26 mouse cellular contexts compared by ENCODE assay signal in the genomic region with DNA sequence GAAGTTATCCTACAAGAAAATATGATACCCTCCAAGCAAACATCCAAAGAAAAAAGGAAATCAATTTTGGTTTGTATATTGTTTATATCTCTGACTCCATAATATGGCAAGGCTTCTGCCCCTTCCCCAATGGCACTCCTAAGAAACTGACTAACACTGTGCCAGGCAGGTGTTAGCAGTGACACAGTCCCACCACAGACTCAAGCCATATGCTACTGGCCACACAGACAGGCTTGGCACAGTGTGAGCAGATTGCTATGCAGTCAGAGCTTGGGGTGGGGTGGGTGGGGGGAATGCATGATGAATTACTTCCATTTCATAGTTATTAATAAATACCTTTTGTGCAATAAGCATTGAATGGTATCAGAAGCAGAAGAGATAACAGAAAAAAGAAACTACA.
DNase-seq lines count a peak whose midpoint lies in the region; ATAC-seq and TF ChIP-seq lines count a peak whose summit lies in the region.
"Had no signal": no experiment of that assay in that cellular context is flagged by ENCODE, and none has a peak within 500 bp of the region (broad histone marks: within the 10 kb centered on the region; RNA-seq: fewer than 3 reads in every experiment).

No protein-coding gene starts in this region.

- TF ChIP-seq CTCF in hindbrain, postnatal 0 days (IDR thresholded peaks at IDR 0.05; ENCODE audit: low read depth), result no peak
- TF ChIP-seq CTCF in brain, embryonic 14.5 days (IDR thresholded peaks at IDR 0.05; ENCODE audit: borderline replicate concordance, extremely low read depth, insufficient read depth, insufficient read length), result no peak

- no peak overlapping the region for H3K4me3 ChIP-seq in forebrain, embryonic 13.5 days
- H3K4me3 ChIP-seq in forebrain, embryonic 10.5 days, result no peak overlapping the region
- no peak overlapping the region for H3K4me3 ChIP-seq in hindbrain, postnatal 0 days (ENCODE audit: low read length)
- no peak overlapping the region for H3K4me3 ChIP-seq in hindbrain, embryonic 16.5 days (ENCODE audit: low read length)
- H3K4me3 ChIP-seq in forebrain, embryonic 16.5 days (replicated peaks; ENCODE audit: low read length), result no peak overlapping the region
- H3K4me3 ChIP-seq: embryonic facial prominence, embryonic 12.5 days; embryonic facial prominence, embryonic 15.5 days; heart, adult 2 months; hindbrain, embryonic 13.5 days; intestine, embryonic 15.5 days had no signal

- H3K36me3 ChIP-seq in forebrain, embryonic 13.5 days (ENCODE audit: poor library complexity, severe bottlenecking), result no peaks in the 10 kb centered on the region
- no peaks in the 10 kb centered on the region for H3K36me3 ChIP-seq in forebrain, embryonic 10.5 days (replicated peaks)
- no peaks in the 10 kb centered on the region for H3K36me3 ChIP-seq in hindbrain, postnatal 0 days (ENCODE audit: insufficient read depth, low read length)
- no peaks in the 10 kb centered on the region for H3K36me3 ChIP-seq in hindbrain, embryonic 16.5 days (ENCODE audit: control insufficient read depth, insufficient read depth, low read length)
- no peaks in the 10 kb centered on the region for H3K36me3 ChIP-seq in forebrain, embryonic 16.5 days (ENCODE audit: control insufficient read depth, insufficient read depth)
- H3K36me3 ChIP-seq: embryonic facial prominence, embryonic 12.5 days; embryonic facial prominence, embryonic 15.5 days; G1E; hindbrain, embryonic 13.5 days; intestine, embryonic 15.5 days had no signal

- H3K4me2 ChIP-seq in forebrain, embryonic 13.5 days, result no peak overlapping the region
- no peak overlapping the region for H3K4me2 ChIP-seq in hindbrain, postnatal 0 days (ENCODE audit: low read depth, low read length)
- H3K4me2 ChIP-seq in hindbrain, embryonic 16.5 days (ENCODE audit: low read length), result no peak overlapping the region
- no peak overlapping the region for H3K4me2 ChIP-seq in forebrain, embryonic 16.5 days (ENCODE audit: low read length)
- H3K4me2 ChIP-seq: embryonic facial prominence, embryonic 12.5 days; embryonic facial prominence, embryonic 15.5 days; heart, embryonic 11.5 days; hindbrain, embryonic 13.5 days; intestine, embryonic 15.5 days had no signal

- no peak overlapping the region for H3K9ac ChIP-seq in forebrain, embryonic 13.5 days
- no peak overlapping the region for H3K9ac ChIP-seq in hindbrain, postnatal 0 days (replicated peaks; ENCODE audit: low read length)
- no peak overlapping the region for H3K9ac ChIP-seq in hindbrain, embryonic 16.5 days (ENCODE audit: low read depth, low read length)
- H3K9ac ChIP-seq in forebrain, embryonic 16.5 days (replicated peaks; ENCODE audit: low read depth, low read length), result no peak overlapping the region
- H3K9ac ChIP-seq: embryonic facial prominence, embryonic 12.5 days; embryonic facial prominence, embryonic 15.5 days; hindbrain, embryonic 13.5 days; intestine, embryonic 15.5 days had no signal

- peaks cover 26% of the 10 kb centered on the region for H3K4me1 ChIP-seq in forebrain, embryonic 13.5 days
- no peaks in the 10 kb centered on the region for H3K4me1 ChIP-seq in forebrain, embryonic 10.5 days
- H3K4me1 ChIP-seq in hindbrain, postnatal 0 days (ENCODE audit: insufficient read depth, low read length), result no peaks in the 10 kb centered on the region
- H3K4me1 ChIP-seq in hindbrain, embryonic 16.5 days (ENCODE audit: control insufficient read depth, insufficient read depth, low read depth, low read length), result no peaks in the 10 kb centered on the region
- H3K4me1 ChIP-seq in forebrain, embryonic 16.5 days (replicated peaks; ENCODE audit: control insufficient read depth, insufficient read depth, low read length), result peaks cover 24% of the 10 kb centered on the region
- H3K4me1 ChIP-seq: embryonic facial prominence, embryonic 12.5 days; embryonic facial prominence, embryonic 15.5 days; hindbrain, embryonic 13.5 days; intestine, embryonic 15.5 days had no signal

- TF ChIP-seq POLR2A in brain, embryonic 14.5 days (IDR thresholded peaks at IDR 0.05; ENCODE audit: borderline replicate concordance, extremely low read depth, insufficient read depth, insufficient read length, poor library complexity, severe bottlenecking), result no peak

- DNase-seq in forebrain, embryonic 10.5 days (ENCODE audit: extremely low spot score, low spot score), result no peak
- DNase-seq in hindbrain, postnatal 0 days (ENCODE audit: low spot score), result peak; percentile 23
- DNase-seq in brain, embryonic 14.5 days (ENCODE audit: low read depth), result peak; percentile 83
- DNase-seq in spleen, adult 12 weeks (ENCODE audit: low spot score), result no peak
- DNase-seq: adrenal gland, postnatal 10 days; adrenal gland, postnatal 36 days; B cell, adult 2 months; cerebellum, adult 11 months; cerebellum, adult 2 months; cerebellum, adult 9-11 months; cerebellum, postnatal 25 days; gastrocnemius, postnatal 10 days; gastrocnemius, postnatal 36 days; heart, adult 2 months; kidney, adult 11 months had no signal

- H3K9me3 ChIP-seq in forebrain, embryonic 13.5 days (replicated peaks), result no peaks in the 10 kb centered on the region
- no peaks in the 10 kb centered on the region for H3K9me3 ChIP-seq in forebrain, embryonic 10.5 days
- H3K9me3 ChIP-seq in hindbrain, postnatal 0 days (ENCODE audit: low read length), result no peaks in the 10 kb centered on the region
- no peaks in the 10 kb centered on the region for H3K9me3 ChIP-seq in hindbrain, embryonic 16.5 days (ENCODE audit: control insufficient read depth, low read length)
- H3K9me3 ChIP-seq in forebrain, embryonic 16.5 days (ENCODE audit: control insufficient read depth, low read length), result no peaks in the 10 kb centered on the region
- H3K9me3 ChIP-seq: embryonic facial prominence, embryonic 12.5 days; embryonic facial prominence, embryonic 15.5 days; G1E; hindbrain, embryonic 13.5 days; intestine, embryonic 15.5 days had no signal

- H3K27me3 ChIP-seq in forebrain, embryonic 13.5 days, result no peaks in the 10 kb centered on the region
- no peaks in the 10 kb centered on the region for H3K27me3 ChIP-seq in forebrain, embryonic 10.5 days (ENCODE audit: poor library complexity, severe bottlenecking)
- no peaks in the 10 kb centered on the region for H3K27me3 ChIP-seq in hindbrain, postnatal 0 days (ENCODE audit: insufficient read depth, low read length)
- H3K27me3 ChIP-seq in hindbrain, embryonic 16.5 days (replicated peaks; ENCODE audit: control insufficient read depth, insufficient read depth, low read length), result no peaks in the 10 kb centered on the region
- no peaks in the 10 kb centered on the region for H3K27me3 ChIP-seq in forebrain, embryonic 16.5 days (replicated peaks; ENCODE audit: control insufficient read depth, insufficient read depth, low read length)
- H3K27me3 ChIP-seq: CH12.LX; embryonic facial prominence, embryonic 12.5 days; embryonic facial prominence, embryonic 15.5 days; hindbrain, embryonic 13.5 days; intestine, embryonic 15.5 days had no signal

- H3K27ac ChIP-seq in forebrain, embryonic 13.5 days, result no peak overlapping the region
- no peak overlapping the region for H3K27ac ChIP-seq in forebrain, embryonic 10.5 days
- no peak overlapping the region for H3K27ac ChIP-seq in hindbrain, postnatal 0 days
- H3K27ac ChIP-seq in hindbrain, embryonic 16.5 days (ENCODE audit: low read depth, low read length), result no peak overlapping the region
- H3K27ac ChIP-seq in forebrain, embryonic 16.5 days (ENCODE audit: low read length), result no peak overlapping the region
- H3K27ac ChIP-seq: embryonic facial prominence, embryonic 12.5 days; embryonic facial prominence, embryonic 15.5 days; heart, adult 2 months; hindbrain, embryonic 13.5 days; intestine, embryonic 15.5 days had no signal

- peak; percentile 62 for ATAC-seq in forebrain, embryonic 13.5 days
- 0 out of 2 replicates have a peak, but pooled peaks have one; percentile 49 for ATAC-seq in hindbrain, postnatal 0 days
- ATAC-seq in hindbrain, embryonic 16.5 days, result no peak
- ATAC-seq in forebrain, embryonic 16.5 days, result peak; percentile 60
- ATAC-seq: intestine, embryonic 15.5 days; Patski had no signal

Comparison
In these comparisons a context has a peak if more than half of its experiments do, and no peak if none do; other contexts are left out.
1. DNase-seq: peak in hindbrain, postnatal 0 days (single experiment) and brain, embryonic 14.5 days (single experiment); none in forebrain, embryonic 10.5 days (single experiment) and spleen, adult 12 weeks (single experiment).